Mouse (Mus musculus): ENCODE measurements around the gene Slc2a8.

- TF ChIP-seq CTCF (IDR thresholded peaks at IDR 0.05; ENCODE audit: borderline replicate concordance, insufficient read depth, low read depth, low read length) (no peak), POLR2A (IDR thresholded peaks at IDR 0.05; ENCODE audit: borderline replicate concordance, insufficient read depth, low read length) (no peak)
These were observed 16.2 kb downstream of the Slc2a8 start for GRCm38 (mm10) chr2:32965511-32966183.

Data from cerebellum, adult 2 months (tissue).